Mouse (Mus musculus): ENCODE data around the gene Nr5a1.
A peak's percentile ranks its signal among the peaks of the same experiment; 100 is the strongest.

Gene Nr5a1

DNA sequence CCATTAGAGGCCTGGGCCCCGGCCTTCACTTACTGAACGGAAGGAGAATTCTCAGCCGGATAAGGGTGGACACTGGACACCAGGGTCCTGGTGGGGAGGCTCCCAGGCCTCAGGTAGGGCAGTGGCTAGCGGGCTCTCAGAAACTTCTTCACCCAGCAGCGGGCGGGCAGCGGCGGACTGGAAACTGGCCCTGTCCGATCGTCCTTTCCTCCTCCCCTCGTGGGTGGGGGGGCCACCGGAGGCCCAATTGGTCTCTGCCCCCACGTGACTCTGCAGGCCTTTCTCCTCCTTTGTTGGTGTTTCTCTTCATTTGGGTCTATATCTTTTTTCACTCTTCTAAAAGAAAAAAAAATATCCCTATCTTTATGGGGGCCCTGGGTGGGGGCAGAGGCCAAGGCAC is at the start of gene Nr5a1:
Gene Nr5a1, minus strand, starts transcription at position 219 of the 400 bp plus-strand sequence.
- DNase-seq (ENCODE audit: low read depth, low spot score) = no peak

GRCm38 (mm10) chr2:38739847-38740246 is 25.5 kb upstream of the Nr5a1 start:
- DNase-seq (ENCODE audit: low read depth, low spot score) = no peak

DNA sequence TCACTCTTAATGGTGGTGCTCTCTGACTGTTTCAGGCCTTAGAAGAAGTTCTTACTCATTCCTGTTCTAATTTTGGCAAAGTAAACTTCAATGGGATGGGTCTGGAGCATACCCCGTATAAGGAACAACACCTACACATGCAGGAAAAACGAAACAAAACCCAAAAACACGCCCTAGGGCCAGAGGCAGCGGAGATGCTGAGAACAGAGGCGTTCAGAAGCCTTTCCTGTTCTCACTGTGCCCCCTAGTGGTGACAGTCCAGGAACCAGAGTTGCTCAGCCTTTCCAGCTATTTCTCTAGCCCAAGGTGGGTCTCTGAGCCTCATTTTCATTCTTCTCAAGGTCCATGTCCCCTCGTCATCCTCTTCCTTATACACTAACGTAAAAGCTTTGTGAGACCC is 25.1 kb upstream of the Nr5a1 start:
- DNase-seq (ENCODE audit: low read depth, low spot score) = peak; percentile 76

DNA sequence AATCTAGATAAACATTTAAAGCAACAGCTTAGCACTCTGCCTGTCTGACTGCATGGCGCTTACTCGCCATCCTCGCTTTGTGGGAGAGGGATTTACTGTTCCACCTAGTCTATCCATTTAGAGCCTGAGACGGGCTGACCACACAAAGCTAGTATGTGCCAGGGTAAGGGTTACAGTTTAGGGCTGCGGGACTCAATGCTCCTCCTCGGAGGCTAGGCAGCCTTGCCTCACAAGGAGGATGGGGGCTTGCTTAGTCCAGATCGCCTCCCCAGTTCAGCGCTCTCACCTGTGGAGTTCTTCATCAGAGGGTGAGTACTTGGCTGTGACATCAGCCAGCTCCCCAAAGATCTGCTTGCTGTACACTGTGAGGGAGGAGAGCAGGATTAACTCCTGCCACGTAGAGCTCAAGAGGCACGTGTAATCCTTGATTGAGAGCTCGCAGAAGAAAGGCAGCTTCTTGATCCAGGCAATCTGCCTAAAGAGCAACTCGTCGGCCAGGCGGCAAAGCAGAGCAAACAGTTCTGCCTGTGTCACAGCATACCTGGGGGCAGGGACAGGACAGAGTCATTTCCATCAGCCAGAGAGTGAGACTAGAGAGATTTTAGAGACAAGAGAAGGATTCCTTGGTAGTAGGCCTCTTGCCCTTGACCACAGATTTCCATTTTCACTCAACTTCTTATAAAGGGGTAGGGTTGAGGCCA is 24.4 kb upstream of the Nr5a1 start:
- DNase-seq (ENCODE audit: low read depth, low spot score) = no peak

- no peak for DNase-seq (ENCODE audit: low read depth, low spot score)
These were observed 21.4 kb upstream of the Nr5a1 start for GRCm38 (mm10) chr2:38735740-38736139.

GRCm38 (mm10) chr2:38734721-38735120 is 20.4 kb upstream of the Nr5a1 start:
- DNase-seq (ENCODE audit: low read depth, low spot score) = no peak

DNA sequence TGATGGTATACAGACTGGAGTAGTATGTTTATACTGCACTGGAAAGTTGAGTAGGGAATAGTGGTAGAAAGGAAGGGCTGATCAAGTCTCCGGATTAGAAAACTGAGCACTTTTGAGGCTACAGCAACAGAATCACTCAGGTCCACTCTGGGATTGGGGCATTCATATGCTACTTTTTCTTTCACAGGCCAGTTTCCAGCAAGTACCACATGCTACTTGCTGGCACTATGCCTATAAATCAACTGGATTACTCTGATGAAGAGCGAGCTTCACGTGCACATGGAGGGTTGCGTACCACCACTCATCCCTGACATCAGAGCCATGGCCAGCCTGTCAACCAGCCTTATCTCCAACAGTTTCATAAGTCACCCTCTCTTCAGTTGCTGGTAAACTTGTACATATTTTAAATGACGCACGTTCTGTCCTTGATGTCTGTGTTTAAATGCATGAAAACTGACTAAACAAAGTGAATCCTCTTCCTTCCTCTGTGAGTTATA is 16.0 kb upstream of the Nr5a1 start:
- DNase-seq (ENCODE audit: low read depth, low spot score) = no peak

DNA sequence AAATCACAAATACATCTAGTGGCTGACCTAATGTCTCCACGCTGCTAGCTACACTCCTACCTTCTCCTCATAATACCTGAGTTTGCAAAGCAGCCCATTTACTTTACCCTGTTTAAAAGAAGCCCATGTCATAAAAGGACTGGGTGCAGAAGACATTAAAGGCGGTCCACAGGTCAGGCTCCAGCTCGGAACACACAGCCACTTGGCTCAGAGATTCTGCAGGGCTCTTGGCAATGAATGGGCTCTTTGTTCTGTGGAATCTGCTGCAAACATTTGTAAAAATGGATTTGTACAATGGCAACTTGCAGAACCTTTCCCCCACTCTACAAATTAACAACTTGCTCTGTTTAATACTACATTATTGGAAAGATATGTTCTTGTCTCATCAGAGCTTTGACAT is 11.1 kb upstream of the Nr5a1 start:
- DNase-seq (ENCODE audit: low read depth, low spot score) = peak; percentile 30

DNA sequence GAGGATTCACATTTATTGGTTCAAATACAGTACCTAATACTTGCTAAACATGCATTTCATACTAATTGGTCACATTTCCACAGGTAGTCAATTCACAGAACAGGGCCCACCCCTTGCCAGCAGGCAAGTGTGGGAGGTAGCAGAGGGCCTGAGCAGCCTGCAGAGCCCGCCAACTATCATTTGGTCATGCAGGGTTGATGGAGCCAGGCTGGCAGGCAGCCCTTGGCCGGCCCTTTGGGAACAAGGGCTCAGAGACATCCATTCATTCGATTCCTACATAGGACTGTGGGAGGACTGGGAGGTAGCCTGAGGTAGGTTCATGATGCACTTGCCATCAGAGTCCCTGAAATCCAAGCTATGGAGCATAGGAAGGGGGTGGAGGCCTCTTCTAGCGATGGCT is 9.0 kb upstream of the Nr5a1 start:
- no peak for DNase-seq (ENCODE audit: low read depth, low spot score)

- DNase-seq (ENCODE audit: low read depth, low spot score) = no peak
These were observed 7.7 kb upstream of the Nr5a1 start for GRCm38 (mm10) chr2:38722076-38722475.

DNA sequence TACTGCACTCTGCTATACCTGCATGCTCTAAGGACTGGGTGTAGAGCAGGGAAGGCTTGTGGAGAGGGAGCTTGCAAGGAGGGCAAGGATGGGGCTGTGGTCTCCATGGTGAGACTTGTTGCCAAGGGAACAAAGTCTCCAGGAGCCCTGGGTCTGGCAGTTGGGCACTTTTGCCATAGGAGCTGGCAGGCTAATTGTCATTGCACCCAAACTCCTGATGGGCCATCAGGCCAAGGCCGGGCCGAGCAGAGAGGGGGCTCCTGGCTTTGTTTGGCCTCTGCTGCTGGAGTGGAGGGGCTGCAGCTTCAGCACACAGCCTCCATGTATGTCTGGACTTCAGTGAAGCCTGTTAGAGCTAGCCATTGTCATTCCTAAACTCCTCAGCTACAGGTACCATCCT is 6.3 kb upstream of the Nr5a1 start:
- no peak for DNase-seq (ENCODE audit: low read depth, low spot score)

DNA sequence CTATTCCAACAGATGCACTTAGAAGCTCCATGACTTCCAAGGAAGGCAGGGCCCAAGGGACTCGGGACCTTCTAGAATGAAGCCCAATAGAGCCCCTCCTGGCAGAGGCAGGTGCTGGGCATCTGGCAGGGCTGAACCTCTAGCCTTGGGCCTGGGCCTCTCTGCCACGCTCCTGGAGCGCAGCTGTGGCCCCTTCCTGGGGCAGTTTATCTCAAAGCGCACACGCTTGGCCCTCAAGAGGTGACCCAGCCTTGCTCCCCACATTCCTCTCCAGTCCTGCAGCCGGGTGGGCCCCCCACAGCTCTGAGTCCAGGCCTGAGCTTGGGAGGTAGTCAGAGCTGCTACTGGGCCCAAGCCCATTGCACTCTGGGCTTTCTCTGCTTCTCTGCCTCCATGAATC is 5.0 kb upstream of the Nr5a1 start:
- DNase-seq (ENCODE audit: low read depth, low spot score) = no peak

DNA sequence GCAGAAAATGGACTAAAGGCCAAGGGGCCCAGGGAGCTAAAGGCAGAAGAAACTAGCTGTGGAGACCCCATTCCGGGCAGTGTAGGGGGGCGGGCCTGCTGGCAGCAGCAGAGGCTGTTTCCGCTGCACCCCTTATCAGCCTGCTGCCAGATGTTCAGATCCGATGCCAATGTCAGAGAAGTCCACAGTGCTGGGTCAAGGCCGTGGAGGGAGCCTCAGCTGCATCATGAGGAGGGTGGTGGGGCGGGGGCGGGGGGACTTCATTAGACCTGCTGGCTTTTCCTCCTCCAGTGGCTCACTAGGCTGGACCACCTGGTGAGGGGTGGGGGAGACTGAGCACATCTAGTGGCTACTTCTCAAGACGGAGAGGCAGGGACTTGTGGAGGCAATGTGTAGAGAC is 4.3 kb upstream of the Nr5a1 start:
- DNase-seq (ENCODE audit: low read depth, low spot score) = no peak

DNA sequence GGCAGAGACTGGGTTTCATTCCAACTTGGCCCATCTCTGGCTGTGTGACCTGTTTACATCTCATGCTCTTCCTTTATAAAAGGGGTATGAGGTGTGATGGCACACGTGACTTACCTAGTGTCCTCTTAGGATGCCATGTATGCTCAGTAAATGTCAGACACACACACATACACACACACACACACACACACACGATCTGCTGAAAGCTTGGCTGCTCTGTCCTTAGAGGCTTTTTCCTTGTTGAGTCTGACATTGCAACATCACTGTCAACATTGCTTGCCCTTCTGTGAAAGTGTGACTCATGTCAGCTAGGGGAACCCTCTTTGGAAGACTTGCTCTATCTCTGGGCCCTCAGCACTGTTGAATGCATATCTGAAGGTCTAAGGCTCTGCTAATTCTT is 3.1 kb upstream of the Nr5a1 start:
- DNase-seq (ENCODE audit: low read depth, low spot score) = no peak

DNA sequence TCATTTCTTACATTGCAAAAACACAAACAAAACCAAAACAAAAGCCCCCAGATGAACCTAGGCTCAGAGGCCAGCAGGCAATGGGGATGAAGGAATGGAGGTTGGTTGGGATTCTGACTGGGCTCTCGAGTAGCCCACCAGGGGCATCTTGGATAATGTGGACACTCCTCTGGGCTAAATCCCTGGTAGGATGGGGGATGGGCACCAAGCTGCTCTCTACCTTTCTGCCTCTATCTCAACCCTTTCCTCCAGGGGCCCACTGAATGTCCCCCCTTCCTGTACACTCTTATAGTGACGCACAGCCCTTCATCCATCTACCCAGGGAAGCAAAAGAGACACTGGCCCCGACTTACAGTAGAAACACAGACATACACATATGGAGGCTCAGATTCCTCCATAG is 746 bp downstream of the Nr5a1 start:
- DNase-seq (ENCODE audit: low read depth, low spot score) = no peak

- no peak for DNase-seq (ENCODE audit: low read depth, low spot score)
These were observed 1.6 kb downstream of the Nr5a1 start for GRCm38 (mm10) chr2:38712769-38713125.

GRCm38 (mm10) chr2:38712076-38712768 is 2.1 kb downstream of the Nr5a1 start:
- no peak for DNase-seq (ENCODE audit: low read depth, low spot score)

GRCm38 (mm10) chr2:38711421-38711861 is 2.9 kb downstream of the Nr5a1 start:
- DNase-seq (ENCODE audit: low read depth, low spot score) = no peak

GRCm38 (mm10) chr2:38710304-38711241 is 3.8 kb downstream of the Nr5a1 start:
- peak; percentile 28 for DNase-seq (ENCODE audit: low read depth, low spot score)

DNA sequence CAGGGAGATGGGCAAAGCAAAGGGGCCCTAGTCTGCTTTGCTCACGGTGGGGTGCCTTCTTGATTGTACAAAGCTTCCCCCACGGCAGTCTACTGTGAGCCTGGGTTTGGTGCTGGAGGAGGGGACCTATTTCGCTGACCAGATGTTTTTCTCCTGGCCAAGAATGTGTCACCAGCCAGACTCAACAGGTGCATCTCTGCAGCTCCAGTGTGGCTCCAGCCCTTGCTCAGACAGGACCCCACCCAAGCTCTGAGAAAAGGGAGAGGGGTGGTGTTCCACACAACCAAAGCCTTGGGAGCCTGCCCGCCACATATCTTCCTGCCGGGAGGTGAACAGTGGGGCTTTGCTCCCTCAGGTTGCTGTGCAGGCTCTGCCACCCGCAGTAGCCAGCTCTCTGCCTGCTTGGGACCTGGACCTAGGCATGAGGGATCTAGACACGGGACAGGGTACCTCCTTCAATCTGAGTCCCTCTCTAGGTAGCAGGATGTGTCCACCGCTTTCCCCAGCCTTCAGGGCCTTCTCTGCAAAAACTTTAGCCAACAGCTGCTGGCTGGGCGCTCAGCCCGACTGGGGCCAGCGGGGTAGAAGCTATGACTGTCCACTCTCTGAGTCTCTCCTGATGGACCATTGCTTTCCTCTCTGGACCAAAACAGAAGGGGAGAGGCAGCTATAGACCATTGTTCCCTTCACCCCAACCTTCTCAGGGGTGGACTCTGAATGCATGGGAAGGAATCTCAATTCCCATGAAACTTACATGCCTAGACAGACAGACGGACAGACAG is 5.2 kb downstream of the Nr5a1 start:
- DNase-seq (ENCODE audit: low read depth, low spot score) = no peak

GRCm38 (mm10) chr2:38706661-38707060 is 7.7 kb downstream of the Nr5a1 start:
- no peak for DNase-seq (ENCODE audit: low read depth, low spot score)
